Mouse (Mus musculus): ENCODE measurements at regions not wholly inside any gene's neighbourhood (a gene's known extent, or its start where the extent isn't known, plus 50 kb on each side); places are given as distances from the start of the nearest gene placed in this dataset.

DNA sequence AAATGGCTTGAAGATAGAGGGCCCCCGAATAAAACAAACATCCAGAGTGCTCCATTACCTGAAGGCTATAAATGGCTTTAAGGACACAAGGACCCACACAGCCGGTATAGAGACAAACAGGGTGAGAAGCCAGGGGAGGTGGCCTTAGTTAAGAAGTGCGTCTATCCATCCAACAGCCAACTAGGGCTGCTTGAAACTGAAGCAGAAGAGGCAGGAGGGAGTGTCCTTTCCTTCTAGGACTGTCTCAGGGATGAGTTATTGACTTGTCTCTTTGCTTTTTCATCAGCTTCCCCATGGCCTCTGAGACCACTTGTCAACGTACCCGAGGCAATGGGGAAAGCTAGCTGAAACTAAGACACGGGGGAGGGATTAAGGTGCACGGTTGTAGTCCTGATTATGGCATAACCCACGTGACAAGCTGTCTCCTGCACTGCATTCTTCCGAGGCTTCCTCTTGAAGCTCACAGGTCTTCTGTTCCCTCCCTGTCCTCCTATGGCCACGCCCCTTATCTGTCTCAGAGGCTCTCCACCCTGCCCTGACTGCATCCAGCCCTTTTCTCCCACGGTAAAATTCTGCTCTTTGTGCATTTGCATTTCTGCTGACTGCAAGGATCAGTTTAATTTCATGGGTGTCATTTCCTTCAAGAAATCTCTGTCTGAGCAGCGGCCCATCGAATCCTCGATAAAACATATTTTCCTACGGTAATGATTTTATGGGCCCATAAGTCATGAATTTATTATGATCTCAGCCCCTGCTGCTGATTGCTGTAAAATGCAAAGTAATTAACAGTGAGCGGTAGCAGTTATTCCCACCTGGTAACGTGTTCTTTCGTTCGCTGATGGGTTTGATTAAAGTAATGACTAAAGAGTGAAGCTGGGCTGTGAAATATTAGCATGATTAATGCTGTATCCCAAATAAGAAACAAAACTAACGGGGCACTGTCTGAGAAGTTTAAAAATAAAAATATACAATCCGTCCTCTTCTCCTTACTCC, 292.3 kb downstream of the Sec16b start:
- H3K27ac ChIP-seq (ENCODE audit: low read length), result no peak overlapping the region
- ATAC-seq (ENCODE audit: insufficient read depth, low FRiP score), result no peak
- WGBS, result 51% methylated on average over 21 of the region's 21 CpGs
- peaks cover 2% of the 10 kb centered on the region; the same call in 1 of the 2 replicates for H3K4me1 ChIP-seq (ENCODE audit: control insufficient read depth, insufficient read depth, low read length)
- no peaks in the 10 kb centered on the region for H3K27me3 ChIP-seq (ENCODE audit: control insufficient read depth, insufficient read depth, low read length)
- H3K9ac ChIP-seq (ENCODE audit: low read length), result no peak overlapping the region
- no peaks in the 10 kb centered on the region for H3K36me3 ChIP-seq (ENCODE audit: control insufficient read depth, insufficient read depth, low read length)
- H3K4me3 ChIP-seq (replicated peaks; ENCODE audit: low read length), result no peak overlapping the region
- H3K9me3 ChIP-seq (replicated peaks; ENCODE audit: control insufficient read depth, low read length), result no peaks in the 10 kb centered on the region
- H3K4me2 ChIP-seq (ENCODE audit: low read depth, low read length), result no peak overlapping the region

DNA sequence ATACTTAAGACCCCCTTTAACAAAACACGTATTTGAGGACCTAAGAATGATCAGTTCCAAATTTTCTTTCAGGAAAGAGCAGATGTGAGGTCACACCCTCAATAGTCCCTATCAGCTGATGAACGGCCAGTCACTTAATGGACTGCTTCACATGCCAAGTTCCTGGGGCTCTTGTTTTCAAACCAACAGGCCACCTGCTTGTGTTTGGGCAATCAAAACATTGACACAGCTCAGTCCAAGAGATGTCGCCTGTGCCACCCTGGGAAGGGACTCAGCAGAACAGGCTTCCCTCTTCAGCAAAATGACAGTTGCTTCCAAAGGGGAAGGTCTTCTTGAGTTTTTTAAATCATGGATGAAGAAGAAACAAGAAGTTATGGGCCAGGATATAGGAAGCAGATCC, 294.6 kb downstream of the Sec16b start:
- no peaks in the 10 kb centered on the region for H3K36me3 ChIP-seq (ENCODE audit: control insufficient read depth, insufficient read depth, low read length)
- peaks cover 2% of the 10 kb centered on the region; the same call in 1 of the 2 replicates for H3K4me1 ChIP-seq (ENCODE audit: control insufficient read depth, insufficient read depth, low read length)
- H3K27me3 ChIP-seq (ENCODE audit: control insufficient read depth, insufficient read depth, low read length), result no peaks in the 10 kb centered on the region
- no peak overlapping the region for H3K9ac ChIP-seq (ENCODE audit: low read length)
- H3K9me3 ChIP-seq (replicated peaks; ENCODE audit: control insufficient read depth, low read length), result no peaks in the 10 kb centered on the region
- no peak overlapping the region for H3K27ac ChIP-seq (ENCODE audit: low read length)
- no peak for ATAC-seq (ENCODE audit: insufficient read depth, low FRiP score)
- 67% methylated on average over 3 of the region's 3 CpGs for WGBS
- H3K4me3 ChIP-seq (replicated peaks; ENCODE audit: low read length), result no peak overlapping the region
- no peak overlapping the region for H3K4me2 ChIP-seq (ENCODE audit: low read depth, low read length)

DNA sequence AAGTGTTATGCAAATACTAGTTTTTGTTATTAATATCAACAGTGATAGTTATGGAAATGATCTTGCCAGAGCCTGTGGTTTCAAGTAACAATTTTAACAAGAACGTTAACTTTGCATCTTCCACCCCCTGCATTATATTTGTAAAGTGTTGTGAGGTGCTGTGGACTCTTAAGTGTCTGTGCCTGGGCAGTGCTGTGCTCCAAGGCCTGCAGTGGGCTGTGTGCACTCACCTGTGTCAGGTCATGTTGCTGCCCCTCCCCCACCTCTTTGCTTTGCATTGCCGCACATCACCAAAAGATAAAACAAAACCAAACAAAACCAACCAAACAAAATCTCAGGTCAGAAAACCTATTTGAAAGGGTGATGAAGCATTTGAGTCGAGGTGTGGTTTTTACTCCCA, 297.7 kb downstream of the Sec16b start:
- Histone ChIP-seq H3K4me1 (ENCODE audit: control insufficient read depth, insufficient read depth, low read length) (no peaks in the 10 kb centered on the region), H3K4me3 (replicated peaks; ENCODE audit: low read length) (no peak overlapping the region), H3K9me3 (replicated peaks; ENCODE audit: control insufficient read depth, low read length) (no peaks in the 10 kb centered on the region), H3K27ac (ENCODE audit: low read length) (no peak overlapping the region), H3K4me2 (ENCODE audit: low read depth, low read length) (no peak overlapping the region), H3K27me3 (ENCODE audit: control insufficient read depth, insufficient read depth, low read length) (no peaks in the 10 kb centered on the region), H3K36me3 (ENCODE audit: control insufficient read depth, insufficient read depth, low read length) (no peaks in the 10 kb centered on the region), H3K9ac (ENCODE audit: low read length) (no peak overlapping the region)
- 70% methylated on average over 3 of the region's 3 CpGs for WGBS
- ATAC-seq (ENCODE audit: insufficient read depth, low FRiP score), result no peak

DNA sequence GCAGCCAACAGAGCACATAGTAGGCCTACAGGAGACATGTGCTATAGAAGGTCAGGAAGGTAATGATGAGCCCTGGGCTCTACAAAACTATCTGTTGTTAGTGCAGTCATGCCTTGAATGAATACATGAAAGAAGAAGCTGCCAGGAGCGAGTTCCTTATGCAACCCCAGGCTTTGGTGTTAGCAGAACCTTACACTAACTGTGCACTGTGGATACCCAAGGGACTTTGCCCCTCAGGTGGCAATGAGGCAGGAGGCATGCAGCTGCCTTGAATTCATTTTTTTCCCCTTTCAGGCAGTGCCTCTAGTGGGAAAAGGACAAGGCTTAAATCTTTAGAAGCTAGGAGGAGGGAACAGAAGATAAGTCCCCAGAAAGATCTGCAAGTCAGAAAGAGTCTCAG, 299.8 kb downstream of the Sec16b start:
- H3K4me3 ChIP-seq (replicated peaks; ENCODE audit: low read length), result no peak overlapping the region
- H3K4me2 ChIP-seq (ENCODE audit: low read depth, low read length), result no peak overlapping the region
- no peaks in the 10 kb centered on the region for H3K4me1 ChIP-seq (ENCODE audit: control insufficient read depth, insufficient read depth, low read length)
- no peak overlapping the region for H3K27ac ChIP-seq (ENCODE audit: low read length)
- no peaks in the 10 kb centered on the region for H3K9me3 ChIP-seq (replicated peaks; ENCODE audit: control insufficient read depth, low read length)
- 89% methylated on average over 1 of the region's 1 CpGs for WGBS
- no peak for ATAC-seq (ENCODE audit: insufficient read depth, low FRiP score)
- no peak overlapping the region for H3K9ac ChIP-seq (ENCODE audit: low read length)
- H3K36me3 ChIP-seq (ENCODE audit: control insufficient read depth, insufficient read depth, low read length), result no peaks in the 10 kb centered on the region
- H3K27me3 ChIP-seq (ENCODE audit: control insufficient read depth, insufficient read depth, low read length), result no peaks in the 10 kb centered on the region

DNA sequence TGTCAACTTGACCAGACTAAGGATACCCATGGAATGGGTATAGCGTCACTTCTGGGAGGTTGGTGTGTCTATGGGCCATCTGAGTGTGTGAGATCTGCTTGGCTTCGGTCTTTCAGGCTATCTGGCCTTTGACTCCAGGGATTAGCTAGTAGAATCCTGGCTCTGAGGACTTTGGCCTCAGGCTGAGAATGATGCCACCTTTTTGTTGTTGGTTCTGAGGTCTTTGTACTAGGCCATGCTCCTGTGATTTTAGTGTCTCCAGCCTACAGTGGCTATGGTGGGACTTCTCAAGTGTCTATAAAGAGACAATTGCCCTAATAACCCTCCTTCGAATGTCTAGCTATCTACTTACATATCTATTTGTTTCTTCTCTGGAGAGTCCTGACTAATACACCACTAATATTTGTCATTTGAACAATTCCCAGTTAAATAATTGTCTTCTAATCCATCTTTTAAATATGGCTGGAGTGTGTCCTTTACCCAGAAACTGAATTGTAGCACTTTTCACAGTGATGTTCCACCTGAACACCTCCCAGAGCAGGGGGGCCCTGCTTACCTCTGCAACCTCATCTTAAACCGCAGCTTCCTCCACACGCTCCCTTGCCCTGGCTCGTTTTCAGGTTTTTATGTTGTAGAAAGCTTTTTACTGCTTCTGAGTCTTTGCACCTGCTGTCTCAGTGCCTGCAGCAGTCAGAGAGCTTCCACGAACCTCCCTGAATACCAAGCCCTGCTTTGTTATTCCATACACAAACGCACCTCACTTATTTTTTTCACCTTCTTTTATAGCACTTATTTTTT, 303.3 kb downstream of the Sec16b start:
- ATAC-seq (ENCODE audit: insufficient read depth, low FRiP score), result no peak

DNA sequence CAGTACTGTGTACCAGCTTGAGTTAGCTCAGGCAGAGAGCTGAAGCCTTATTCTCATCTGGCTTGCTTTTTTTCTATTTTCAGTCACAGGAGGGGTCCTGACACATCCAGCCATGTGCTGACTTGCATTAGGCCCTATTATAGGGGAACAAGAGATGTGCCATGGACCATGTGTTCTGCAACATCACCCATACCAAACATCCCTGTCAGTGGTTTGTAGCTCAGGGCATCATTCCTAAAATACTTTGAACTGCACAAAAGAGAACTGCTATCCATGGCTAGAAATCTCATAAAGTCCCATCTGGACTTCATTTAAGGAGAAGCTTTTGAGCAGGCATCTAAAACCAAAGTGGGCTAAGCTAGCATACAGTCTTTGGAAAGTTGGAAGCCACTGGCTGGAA, 304.1 kb downstream of the Sec16b start:
- H3K27me3 ChIP-seq (ENCODE audit: control insufficient read depth, insufficient read depth, low read length), result no peaks in the 10 kb centered on the region
- no peak overlapping the region for H3K4me3 ChIP-seq (replicated peaks; ENCODE audit: low read length)
- no peak overlapping the region for H3K9ac ChIP-seq (ENCODE audit: low read length)
- no peak overlapping the region for H3K4me2 ChIP-seq (ENCODE audit: low read depth, low read length)
- H3K4me1 ChIP-seq (ENCODE audit: control insufficient read depth, insufficient read depth, low read length), result no peaks in the 10 kb centered on the region
- H3K9me3 ChIP-seq (replicated peaks; ENCODE audit: control insufficient read depth, low read length), result no peaks in the 10 kb centered on the region
- no peak for ATAC-seq (ENCODE audit: insufficient read depth, low FRiP score)
- no peak overlapping the region for H3K27ac ChIP-seq (ENCODE audit: low read length)
- no peaks in the 10 kb centered on the region for H3K36me3 ChIP-seq (ENCODE audit: control insufficient read depth, insufficient read depth, low read length)

More for the DNA sequence above, 303.3 kb downstream of the Sec16b start:
- 64% methylated on average over 8 of the region's 8 CpGs for WGBS
- Histone ChIP-seq H3K4me1 (ENCODE audit: control insufficient read depth, insufficient read depth, low read length) (no peaks in the 10 kb centered on the region), H3K36me3 (ENCODE audit: control insufficient read depth, insufficient read depth, low read length) (no peaks in the 10 kb centered on the region), H3K9ac (ENCODE audit: low read length) (no peak overlapping the region), H3K4me3 (replicated peaks; ENCODE audit: low read length) (no peak overlapping the region), H3K27me3 (ENCODE audit: control insufficient read depth, insufficient read depth, low read length) (no peaks in the 10 kb centered on the region), H3K27ac (ENCODE audit: low read length) (no peak overlapping the region), H3K4me2 (ENCODE audit: low read depth, low read length) (no peak overlapping the region), H3K9me3 (replicated peaks; ENCODE audit: control insufficient read depth, low read length) (no peaks in the 10 kb centered on the region)

DNA sequence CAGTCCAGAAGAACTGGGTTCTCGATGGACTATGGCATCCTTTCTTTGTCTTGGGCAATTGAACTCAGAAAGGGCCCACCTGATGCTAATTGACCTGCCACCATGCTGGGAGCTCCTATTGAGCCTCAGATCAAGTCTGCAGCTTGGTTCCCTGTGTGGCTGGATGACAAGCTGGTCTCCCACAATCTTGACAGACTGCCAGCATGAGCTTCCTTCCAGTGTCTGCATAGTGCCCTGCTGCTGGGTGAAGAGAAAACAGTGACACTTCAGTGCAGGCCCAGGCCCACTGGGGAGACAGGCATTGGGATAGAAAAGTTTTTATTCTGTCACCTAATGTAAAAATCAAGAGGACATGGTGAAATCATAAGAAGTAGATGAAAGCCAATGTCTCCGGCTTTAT, 321.4 kb downstream of the Sec16b start:
- Histone ChIP-seq H3K4me2 (ENCODE audit: low read depth, low read length) (no peak overlapping the region), H3K9me3 (replicated peaks; ENCODE audit: control insufficient read depth, low read length) (no peaks in the 10 kb centered on the region), H3K27ac (ENCODE audit: low read length) (no peak overlapping the region), H3K4me1 (ENCODE audit: control insufficient read depth, insufficient read depth, low read length) (no peaks in the 10 kb centered on the region), H3K27me3 (ENCODE audit: control insufficient read depth, insufficient read depth, low read length) (no peaks in the 10 kb centered on the region), H3K4me3 (replicated peaks; ENCODE audit: low read length) (no peak overlapping the region), H3K36me3 (ENCODE audit: control insufficient read depth, insufficient read depth, low read length) (no peaks in the 10 kb centered on the region), H3K9ac (ENCODE audit: low read length) (no peak overlapping the region)
- ATAC-seq (ENCODE audit: insufficient read depth, low FRiP score), result no peak
- 74% methylated on average over 2 of the region's 2 CpGs for WGBS

DNA sequence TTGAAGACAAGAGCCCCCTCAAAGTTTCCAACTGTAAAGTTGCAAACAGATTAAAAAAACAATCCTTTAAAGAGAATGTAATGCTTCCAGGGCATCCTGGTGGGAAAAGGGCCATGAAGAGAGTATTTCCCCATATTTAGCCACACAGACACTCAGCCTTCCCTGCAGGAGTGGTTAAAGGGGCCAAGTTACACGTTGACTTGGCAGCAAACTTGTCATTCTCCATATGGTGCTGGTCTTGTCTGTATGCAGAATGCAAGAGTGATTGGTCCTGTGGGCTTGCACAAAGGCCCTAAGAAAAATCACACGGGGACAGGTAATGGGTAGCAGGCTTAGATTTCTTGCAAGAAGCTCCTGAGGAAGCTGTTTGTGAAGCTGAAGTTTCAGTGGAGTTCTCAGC, 325.0 kb downstream of the Sec16b start:
- H3K4me2 ChIP-seq (ENCODE audit: low read depth, low read length), result no peak overlapping the region
- H3K9ac ChIP-seq (ENCODE audit: low read length), result no peak overlapping the region
- no peak overlapping the region for H3K27ac ChIP-seq (ENCODE audit: low read length)
- H3K27me3 ChIP-seq (ENCODE audit: control insufficient read depth, insufficient read depth, low read length), result no peaks in the 10 kb centered on the region
- H3K36me3 ChIP-seq (ENCODE audit: control insufficient read depth, insufficient read depth, low read length), result no peaks in the 10 kb centered on the region
- H3K4me1 ChIP-seq (ENCODE audit: control insufficient read depth, insufficient read depth, low read length), result no peaks in the 10 kb centered on the region
- no peak overlapping the region for H3K4me3 ChIP-seq (replicated peaks; ENCODE audit: low read length)
- no peaks in the 10 kb centered on the region for H3K9me3 ChIP-seq (replicated peaks; ENCODE audit: control insufficient read depth, low read length)
- WGBS, result 37% methylated on average over 2 of the region's 2 CpGs
- no peak for ATAC-seq (ENCODE audit: insufficient read depth, low FRiP score)

DNA sequence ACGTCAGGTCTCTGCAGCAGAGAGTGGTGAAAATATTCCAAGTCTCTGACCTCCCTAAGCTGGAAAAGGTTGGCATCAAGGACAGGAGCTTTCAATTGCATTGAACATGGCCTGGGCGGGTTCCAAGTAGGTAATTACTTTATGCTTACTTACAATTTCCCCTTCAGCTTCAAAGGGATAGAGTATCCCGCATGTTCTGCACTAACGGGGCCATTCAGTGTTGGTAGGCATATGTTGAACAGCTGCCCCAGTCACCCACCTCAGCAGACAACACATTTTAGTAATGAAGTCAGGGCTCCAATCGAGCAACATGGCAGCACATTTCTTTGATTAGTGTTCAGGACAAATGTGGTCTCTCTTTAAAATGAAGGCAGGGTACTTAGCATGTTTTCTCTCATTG, 366.2 kb downstream of the Sec16b start:
- no peaks in the 10 kb centered on the region for H3K36me3 ChIP-seq (ENCODE audit: control insufficient read depth, insufficient read depth, low read length)
- no peak overlapping the region for H3K4me3 ChIP-seq (replicated peaks; ENCODE audit: low read length)
- no peak overlapping the region for H3K9ac ChIP-seq (ENCODE audit: low read length)
- no peaks in the 10 kb centered on the region for H3K27me3 ChIP-seq (ENCODE audit: control insufficient read depth, insufficient read depth, low read length)
- no peak for ATAC-seq (ENCODE audit: insufficient read depth, low FRiP score)
- H3K4me1 ChIP-seq (ENCODE audit: control insufficient read depth, insufficient read depth, low read length), result no peaks in the 10 kb centered on the region
- no peak overlapping the region for H3K4me2 ChIP-seq (ENCODE audit: low read depth, low read length)
- WGBS, result 65% methylated on average over 5 of the region's 5 CpGs
- H3K27ac ChIP-seq (ENCODE audit: low read length), result no peak overlapping the region
- no peaks in the 10 kb centered on the region for H3K9me3 ChIP-seq (replicated peaks; ENCODE audit: control insufficient read depth, low read length)

All from stomach, embryonic 16.5 days (tissue).